Mouse (Mus musculus): Measurements from ENCODE around the gene Gm16253.

DNA sequence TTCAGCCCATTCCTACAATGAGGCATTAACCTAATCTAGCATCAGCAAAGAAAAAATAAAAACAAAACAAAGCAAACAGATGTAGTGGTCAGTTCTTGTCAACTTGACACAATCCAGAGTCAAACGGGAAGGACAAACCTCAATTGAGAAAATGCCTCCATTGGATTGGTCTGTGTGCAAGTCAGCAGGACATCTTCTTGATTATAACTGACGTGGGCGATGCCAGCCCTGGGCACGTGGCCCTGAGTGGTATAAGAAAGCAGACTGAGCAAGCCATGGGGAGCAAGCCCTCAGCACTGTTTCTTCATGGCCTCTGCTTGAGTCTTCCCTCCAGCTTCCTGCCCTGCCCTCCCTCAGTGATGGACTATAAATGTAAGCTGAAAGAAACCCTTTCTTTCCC, 29.9 kb upstream of the Gm16253 start:
- TF ChIP-seq CTCF (IDR thresholded peaks at IDR 0.05; ENCODE audit: control insufficient read depth, insufficient read depth, insufficient read length) (no peak), MYOD1 (IDR thresholded peaks at IDR 0.05; ENCODE audit: control insufficient read depth, insufficient read length, low read depth) (no peak), MAX (IDR thresholded peaks at IDR 0.05) (no peak), MYOG (IDR thresholded peaks at IDR 0.05; ENCODE audit: control insufficient read depth, extremely low read depth, insufficient read length) (no peak), USF1 (IDR thresholded peaks at IDR 0.05; ENCODE audit: low read depth) (no peak), FOSL1 (IDR thresholded peaks at IDR 0.05; ENCODE audit: insufficient read depth, low read length, poor library complexity, severe bottlenecking) (no peak)
